Comparison of ENCODE assay signal across 8 mouse cellular contexts in the genomic region with DNA sequence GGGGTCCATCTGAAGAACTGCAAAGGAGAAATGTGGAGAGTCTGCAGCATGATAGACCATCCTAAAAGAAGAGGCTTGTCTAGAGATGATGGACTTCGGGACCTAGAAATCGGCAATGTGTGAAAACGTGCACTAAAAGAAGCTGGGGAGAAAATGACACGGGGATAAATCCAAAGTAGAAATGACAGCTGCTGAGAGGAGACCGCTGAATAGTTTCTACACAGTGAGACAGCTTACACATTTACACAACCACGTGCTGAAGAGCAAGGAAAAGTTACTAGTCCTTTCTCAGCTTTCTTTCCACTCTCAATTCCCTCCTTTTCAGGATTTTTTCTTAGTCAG. TPM values are rescaled to one million over a fixed set of nuclear protein-coding genes. Genes with fewer than 3 reads are reported as not detected.
DNase-seq lines count a peak whose midpoint lies in the region; ATAC-seq and TF ChIP-seq lines count a peak whose summit lies in the region.

No protein-coding gene starts in this region.

- DNase-seq in heart, adult 11 months, result peak; percentile 71
- no peak for DNase-seq in heart, postnatal 36 days
- no peak for DNase-seq in CH12.LX (ENCODE audit: extremely low read depth)
- DNase-seq in forebrain, postnatal 0 days, result no peak
- DNase-seq in right cerebral cortex, adult 18-20 months, result no peak
- no peak for DNase-seq in B cell, adult 2 months
- DNase-seq in gastrocnemius, postnatal 4 days (ENCODE audit: low spot score in 2 of 2), result no peak

- H3K9ac ChIP-seq in CH12.LX (ENCODE audit: insufficient read depth, low read depth), result peak overlapping the region; percentile 16
- no peak overlapping the region for H3K9ac ChIP-seq in forebrain, postnatal 0 days
- no peak overlapping the region for H3K9ac ChIP-seq in liver, embryonic 15.5 days

- peak overlapping the region in 2 of 3 experiments; percentile 20 to 71 for H3K4me3 ChIP-seq in CH12.LX (replicated peaks in 1 of 3; ENCODE audit: low read depth in 2 of 3, low read length in 2 of 3, poor library complexity in 1 of 3)
- peak overlapping the region; percentile 62 for H3K4me3 ChIP-seq in forebrain, postnatal 0 days (ENCODE audit: low read depth, low read length)
- H3K4me3 ChIP-seq in liver, embryonic 15.5 days (replicated peaks), result peak overlapping the region; percentile 54

- dilution Hi-C loops in CH12.LX (cut with MboI; ENCODE audit: extremely low pct_ligation_motif_present, extremely low pct_unique_long_range_greater_than_20kb, low sequenced_read_pairs), result no loop called here

- H3K9me3 ChIP-seq in CH12.LX (replicated peaks; ENCODE audit: low read length), result no peaks in the 10 kb centered on the region
- H3K9me3 ChIP-seq in forebrain, postnatal 0 days (ENCODE audit: low read length), result no peaks in the 10 kb centered on the region
- H3K9me3 ChIP-seq in liver, embryonic 15.5 days (replicated peaks), result no peaks in the 10 kb centered on the region

- peaks cover 0 to 6% of the 10 kb centered on the region in 2 experiments; a peak in 1 of 4 replicates for H3K4me1 ChIP-seq in CH12.LX (ENCODE audit: control insufficient read depth in 1 of 2, insufficient read depth in 2 of 2)
- no peaks in the 10 kb centered on the region for H3K4me1 ChIP-seq in forebrain, postnatal 0 days (ENCODE audit: insufficient read depth)
- no peaks in the 10 kb centered on the region; the same call in 1 of the 2 replicates for H3K4me1 ChIP-seq in liver, embryonic 15.5 days (replicated peaks)

- no peak for TF ChIP-seq RAD21 in CH12.LX (IDR thresholded peaks at IDR 0.05; ENCODE audit: low read depth, low read length)

- H3K79me2 ChIP-seq in CH12.LX (replicated peaks; ENCODE audit: control insufficient read depth, extremely low read depth, insufficient read depth, poor library complexity, severe bottlenecking), result no peaks in the 10 kb centered on the region

- WGBS in forebrain, postnatal 0 days, result 8% methylated on average over 6 of the region's 6 CpGs
- WGBS in liver, embryonic 15.5 days (ENCODE audit: insufficient replicate concordance), result 4% methylated on average over 6 of the region's 6 CpGs

- H3K27ac ChIP-seq in CH12.LX (ENCODE audit: insufficient read depth, low read depth), result peak overlapping the region; percentile 34; the same call in 1 of the 2 replicates
- no peak overlapping the region for H3K27ac ChIP-seq in forebrain, postnatal 0 days (ENCODE audit: low read depth, low read length)
- no peak overlapping the region for H3K27ac ChIP-seq in liver, embryonic 15.5 days (replicated peaks)

- TF ChIP-seq POLR2A in CH12.LX (IDR thresholded peaks at IDR 0.05; ENCODE audit: low read depth, low read length), result no peak

- no peaks in the 10 kb centered on the region for H3K27me3 ChIP-seq in CH12.LX (replicated peaks)
- H3K27me3 ChIP-seq in forebrain, postnatal 0 days (ENCODE audit: insufficient read depth, low read length), result no peaks in the 10 kb centered on the region
- H3K27me3 ChIP-seq in liver, embryonic 15.5 days, result peaks cover 13% of the 10 kb centered on the region

- H3K36me3 ChIP-seq in CH12.LX (replicated peaks in 1 of 2; ENCODE audit: control insufficient read depth in 1 of 2, insufficient read depth in 1 of 2, low read length in 1 of 2), result no peaks in the 10 kb centered on the region
- H3K36me3 ChIP-seq in forebrain, postnatal 0 days (ENCODE audit: insufficient read depth), result no peaks in the 10 kb centered on the region
- H3K36me3 ChIP-seq in liver, embryonic 15.5 days (replicated peaks), result no peaks in the 10 kb centered on the region

- TF ChIP-seq EP300 in CH12.LX (IDR thresholded peaks at IDR 0.05; ENCODE audit: low read length), result no peak

- H3K4me2 ChIP-seq in CH12.LX (ENCODE audit: insufficient read depth, low read depth, poor library complexity, severe bottlenecking), result peak overlapping the region; percentile 99
- peak overlapping the region; percentile 88 for H3K4me2 ChIP-seq in forebrain, postnatal 0 days (ENCODE audit: low read depth)
- peak overlapping the region; percentile 74 for H3K4me2 ChIP-seq in liver, embryonic 15.5 days

- intact Hi-C loops in heart, postnatal 36 days (cut with DNase I), result loop anchor here (10.0 kb wide), 1 partner anchor 183 kb away; no protein-coding TSS in a partner anchor

- no peak for TF ChIP-seq CTCF in CH12.LX (conservative IDR thresholded peaks at IDR 0.05 in 1 of 2, IDR thresholded peaks at IDR 0.05 in 1 of 2; ENCODE audit: low read depth in 2 of 2, low read length in 2 of 2)
- TF ChIP-seq CTCF in forebrain, postnatal 0 days (IDR thresholded peaks at IDR 0.05; ENCODE audit: low read depth), result no peak

- ATAC-seq in forebrain, postnatal 0 days, result no peak
- ATAC-seq in liver, embryonic 15.5 days (ENCODE audit: insufficient read depth), result no peak

- in situ Hi-C loops in CH12.LX (cut with MboI; ENCODE audit: low pct_ligation_motif_present, low pct_unique_long_range_greater_than_20kb, low sequenced_read_pairs), result no loop called here

TF ChIP-seq in CH12.LX, 34 proteins besides CTCF, POLR2A, EP300 and RAD21:
- TF ChIP-seq MYC (IDR thresholded peaks at IDR 0.05; ENCODE audit: low read depth, low read length) (peak; percentile 63), POLR2AphosphoS2 (IDR thresholded peaks at IDR 0.05; ENCODE audit: low read depth, low read length) (no peak)
TF ChIP-seq in CH12.LX: peak in this region for 1.

RNA-seq across cellular contexts. Expression of a gene that starts 1.3 kb away (rescaled TPM):
- total RNA-seq in heart, postnatal 36 days (2021), result 1 to 10 TPM; 8.2 to 9.4 TPM
- total RNA-seq in CH12.LX (2012; rRNA removed) (1.3 and 3.4 TPM in 2 replicates), CH12.LX (2014; rRNA removed) (3.4 and 4.4 TPM in 2 replicates)
- 4.0 and 5.4 TPM in 2 replicates for polyA plus RNA-seq in CH12.LX (2012; ENCODE audit: insufficient read length, low read depth)
- 27.9 and 29.3 TPM in 2 replicates for total RNA-seq in forebrain, postnatal 0 days (2014; rRNA removed)
- polyA plus RNA-seq in forebrain, postnatal 0 days (2015; fragmentation: Nextera tagmentation; extraction: Ambion mirVana), result 48.6 and 60.7 TPM in 2 replicates
- 0.85 and 0.93 TPM in 2 replicates for polyA plus RNA-seq in liver, embryonic 15.5 days (2015; fragmentation: Nextera tagmentation; extraction: Ambion mirVana)
- 10 to 100 TPM; 11.2 to 11.8 TPM for total RNA-seq in gastrocnemius, postnatal 4 days (2021)
